Comparison of ENCODE assay signal across 8 mouse cellular contexts in the genomic region with DNA sequence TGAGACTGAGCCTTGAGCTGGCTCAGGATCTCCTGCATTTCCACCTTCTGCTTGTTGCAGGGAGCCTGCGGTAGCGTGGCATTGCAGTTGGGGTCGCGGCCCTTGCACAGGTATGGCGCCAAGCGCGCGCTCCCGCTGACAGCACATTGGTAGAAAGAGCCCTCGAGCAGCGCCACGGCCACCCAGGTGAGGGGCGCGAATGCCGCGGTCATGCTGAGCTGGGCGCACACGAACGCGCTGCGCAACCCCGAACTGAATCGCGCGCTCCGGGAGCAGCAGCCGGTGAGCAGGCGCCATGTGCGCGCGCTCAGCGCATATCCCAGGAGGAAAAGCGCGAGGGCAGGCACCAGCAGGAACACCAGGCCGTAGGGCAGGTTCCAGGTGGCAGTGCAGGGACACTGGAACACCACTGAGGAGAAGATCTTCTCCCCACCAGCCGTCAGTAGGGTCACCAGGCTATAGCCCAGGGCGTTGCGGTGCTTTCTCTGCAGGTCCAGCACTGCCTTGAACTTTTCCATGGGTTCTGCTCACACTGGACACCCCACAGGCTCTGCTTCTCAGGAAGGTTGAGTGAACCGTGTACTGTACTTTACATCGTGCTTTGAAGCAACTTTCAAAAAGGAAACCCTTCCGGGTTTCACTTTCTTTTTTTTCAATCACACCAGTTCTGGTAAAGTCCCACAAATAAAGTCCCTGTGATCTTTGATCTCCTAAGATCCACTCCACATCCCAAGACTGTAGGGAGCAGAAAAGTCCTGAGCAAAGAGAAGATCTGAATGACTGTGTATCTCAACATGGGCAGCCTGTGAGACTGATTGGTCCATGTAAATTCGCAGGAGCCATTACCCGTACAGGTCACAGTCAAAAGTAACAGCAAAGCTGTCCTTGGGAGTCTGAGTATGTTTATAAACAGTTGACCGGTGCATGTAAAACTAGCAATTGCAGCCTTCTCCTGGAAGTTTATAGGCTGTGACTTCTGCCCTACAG. TPM values are rescaled to one million over a fixed set of nuclear protein-coding genes. Genes with fewer than 3 reads are reported as not detected.
DNase-seq lines count a peak whose midpoint lies in the region; ATAC-seq lines count a peak whose summit lies in the region.

A gene (minus strand): TSS at position 593 of the 987 bp plus-strand sequence.

- peak within 1 kb of the TSS; percentile 50 for H3K9ac ChIP-seq in forebrain, embryonic 12.5 days
- H3K9ac ChIP-seq in lung, embryonic 15.5 days: peak within 1 kb of the TSS; percentile 37
- peak within 1 kb of the TSS; percentile 54 for H3K9ac ChIP-seq in neural tube, embryonic 15.5 days (replicated peaks)

- H3K36me3 ChIP-seq in forebrain, embryonic 12.5 days (replicated peaks): no peaks in the 10 kb centered on the region
- H3K36me3 ChIP-seq in lung, embryonic 15.5 days: no peaks in the 10 kb centered on the region
- H3K36me3 ChIP-seq in neural tube, embryonic 15.5 days: no peaks in the 10 kb centered on the region

- peak; percentile 41 for DNase-seq in urinary bladder, postnatal 14 days (ENCODE audit: low spot score)
- no peak for DNase-seq in urinary bladder, postnatal 10 days (ENCODE audit: low spot score)
- peak; percentile 5 for DNase-seq in layer of hippocampus, adult 9-11 months
- peak; percentile 24 to 34 for DNase-seq in thymus, adult 18-20 months

- H3K9me3 ChIP-seq in forebrain, embryonic 12.5 days: no peaks in the 10 kb centered on the region
- H3K9me3 ChIP-seq in lung, embryonic 15.5 days: no peaks in the 10 kb centered on the region
- H3K9me3 ChIP-seq in neural tube, embryonic 15.5 days (replicated peaks): no peaks in the 10 kb centered on the region

- 19% methylated on average over 44 of the region's 44 CpGs for WGBS in forebrain, embryonic 12.5 days
- 13% methylated on average over 44 of the region's 44 CpGs for WGBS in lung, embryonic 15.5 days
- 14% methylated on average over 44 of the region's 44 CpGs for WGBS in neural tube, embryonic 15.5 days

- H3K4me2 ChIP-seq in forebrain, embryonic 12.5 days: peak within 1 kb of the TSS; percentile 68
- H3K4me2 ChIP-seq in lung, embryonic 15.5 days: peak within 1 kb of the TSS; percentile 87
- peak within 1 kb of the TSS; percentile 80 for H3K4me2 ChIP-seq in neural tube, embryonic 15.5 days

- no peaks in the 10 kb centered on the region for H3K27me3 ChIP-seq in forebrain, embryonic 12.5 days
- H3K27me3 ChIP-seq in lung, embryonic 15.5 days: no peaks in the 10 kb centered on the region
- H3K27me3 ChIP-seq in neural tube, embryonic 15.5 days (replicated peaks): no peaks in the 10 kb centered on the region

- H3K4me1 ChIP-seq in forebrain, embryonic 12.5 days: peaks cover 6% of the 10 kb centered on the region
- H3K4me1 ChIP-seq in lung, embryonic 15.5 days: peaks cover 13% of the 10 kb centered on the region; the same call in 1 of the 2 replicates
- peaks cover 9% of the 10 kb centered on the region; the same call in 1 of the 2 replicates for H3K4me1 ChIP-seq in neural tube, embryonic 15.5 days

- H3K4me3 ChIP-seq in forebrain, embryonic 12.5 days (replicated peaks): peak within 1 kb of the TSS; percentile 51
- peak within 1 kb of the TSS; percentile 53 for H3K4me3 ChIP-seq in lung, embryonic 15.5 days
- H3K4me3 ChIP-seq in neural tube, embryonic 15.5 days (replicated peaks): peak within 1 kb of the TSS; percentile 52

- no peak within 1 kb of the TSS for H3K27ac ChIP-seq in forebrain, embryonic 12.5 days
- H3K27ac ChIP-seq in lung, embryonic 15.5 days: no peak within 1 kb of the TSS
- no peak within 1 kb of the TSS for H3K27ac ChIP-seq in neural tube, embryonic 15.5 days (replicated peaks)

- ATAC-seq in forebrain, embryonic 12.5 days (ENCODE audit: low FRiP score): peak; percentile 70
- ATAC-seq in hematopoietic stem cell, adult 5-6 weeks (replicated peaks in 1 of 2; ENCODE audit: insufficient read depth in 1 of 2, low FRiP score in 2 of 2, low TSS enrichment in 1 of 2, low read depth in 1 of 2, poor library complexity in 2 of 2, severe bottlenecking in 2 of 2): peak; percentile 23 to 29; a peak in 3 of 4 replicates
- ATAC-seq in lung, embryonic 15.5 days (ENCODE audit: borderline replicate concordance, extremely low read depth, low FRiP score, low TSS enrichment): peak; percentile 74
- peak; percentile 91 for ATAC-seq in neural tube, embryonic 15.5 days (ENCODE audit: low FRiP score)

RNA-seq across cellular contexts. Expression of the gene that starts here (rescaled TPM):
- polyA plus RNA-seq in forebrain, embryonic 12.5 days (2016; fragmentation: Nextera tagmentation; extraction: Ambion mirVana): 0.34 and 0.36 TPM in 2 replicates
- 13.1 and 16.7 TPM in 2 replicates for total RNA-seq in hematopoietic stem cell, adult 5-6 weeks (2017)
- polyA plus RNA-seq in lung, embryonic 15.5 days (2015; fragmentation: Nextera tagmentation; extraction: Ambion mirVana): 1.2 and 1.7 TPM in 2 replicates
- polyA plus RNA-seq in neural tube, embryonic 15.5 days (2015; fragmentation: Nextera tagmentation; extraction: Ambion mirVana): 1.1 and 2.1 TPM in 2 replicates

Comparison
In these comparisons a context has a peak if more than half of its experiments do, and no peak if none do; other contexts are left out.
1. Peak in ATAC-seq, H3K4me3 ChIP-seq, H3K9ac ChIP-seq and H3K4me2 ChIP-seq in forebrain, embryonic 12.5 days; RNA of the gene not detected or under 1 TPM.
2. ATAC-seq: peak in every context shown above with its lines; median percentile 91 in neural tube, embryonic 15.5 days; 74 in lung, embryonic 15.5 days; 70 in forebrain, embryonic 12.5 days; 26 in hematopoietic stem cell, adult 5-6 weeks.